Mouse (Mus musculus) kidney, postnatal 10 days (tissue): ENCODE measurements around the gene Cbs.
"Not testable (repeated sequence)": the region's sequence is repeated elsewhere in the genome, so short reads cannot be mapped to it uniquely, and the experiment has no call there.

ENCODE experiments used
- DNase-seq: peaks from one replicate; pipeline ENCODE4 v3.0.0; 2021; ENCODE audit warnings: mixed read lengths

Gene Cbs

DNA sequence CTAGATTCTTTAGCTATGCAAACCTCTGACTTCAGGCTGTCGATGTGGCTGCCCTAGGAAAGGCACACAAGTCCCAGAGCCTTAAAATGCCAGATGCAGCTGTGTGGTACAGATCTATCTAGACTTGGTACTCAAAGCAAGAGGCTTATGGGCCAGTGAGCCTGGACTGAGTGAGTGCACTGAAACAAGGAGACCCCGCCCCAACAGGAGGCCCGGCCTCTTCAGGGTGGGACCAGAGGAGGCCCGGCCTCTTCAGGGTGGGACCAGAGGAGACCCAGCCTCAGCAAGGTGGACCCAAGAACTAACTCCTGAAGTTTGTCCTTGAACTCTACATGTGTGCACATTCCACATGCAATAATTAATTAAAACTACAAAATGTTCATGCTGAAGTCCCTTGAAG is 5.9 kb upstream of the Cbs start:
- no peak for DNase-seq

DNA sequence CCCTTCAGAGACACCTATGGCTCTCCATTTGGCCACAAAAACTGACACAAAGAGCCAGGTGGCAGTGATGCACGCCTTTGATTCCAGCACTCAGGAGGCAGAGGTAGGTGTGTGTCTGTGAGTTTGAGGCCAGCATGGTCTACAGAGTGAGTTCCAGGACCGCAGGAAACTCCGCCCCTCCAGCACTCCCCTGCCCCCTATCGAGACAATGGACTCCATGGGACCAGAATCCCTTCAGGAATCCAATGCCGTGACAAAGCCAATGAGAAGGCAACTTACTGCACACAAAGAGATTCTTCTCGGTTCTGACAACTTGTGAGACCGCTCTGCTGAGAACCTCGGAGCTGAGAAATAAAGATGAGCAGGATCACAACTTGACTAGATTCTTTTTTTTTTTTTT is 5.3 kb upstream of the Cbs start:
- DNase-seq, result no peak

DNA sequence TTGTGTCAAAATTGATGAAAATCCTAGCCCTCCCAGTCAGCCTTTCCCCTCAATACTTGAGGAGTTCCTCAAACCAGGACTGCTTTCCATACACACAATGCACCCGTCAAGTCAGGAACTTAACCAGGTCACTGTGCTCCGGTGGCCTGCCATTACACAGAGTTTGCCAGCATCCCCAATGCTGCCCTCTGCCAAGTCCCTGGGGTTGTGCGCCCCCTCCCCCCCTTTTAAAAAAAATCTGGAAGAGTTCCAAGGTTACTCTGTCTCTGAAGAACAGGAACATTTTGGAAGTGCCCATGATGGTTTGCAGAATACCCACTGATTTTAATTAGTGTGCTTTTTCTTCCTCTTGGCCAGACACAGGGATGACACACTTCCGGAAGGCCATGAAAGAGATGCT is 2.6 kb upstream of the Cbs start:
- no peak for DNase-seq

DNA sequence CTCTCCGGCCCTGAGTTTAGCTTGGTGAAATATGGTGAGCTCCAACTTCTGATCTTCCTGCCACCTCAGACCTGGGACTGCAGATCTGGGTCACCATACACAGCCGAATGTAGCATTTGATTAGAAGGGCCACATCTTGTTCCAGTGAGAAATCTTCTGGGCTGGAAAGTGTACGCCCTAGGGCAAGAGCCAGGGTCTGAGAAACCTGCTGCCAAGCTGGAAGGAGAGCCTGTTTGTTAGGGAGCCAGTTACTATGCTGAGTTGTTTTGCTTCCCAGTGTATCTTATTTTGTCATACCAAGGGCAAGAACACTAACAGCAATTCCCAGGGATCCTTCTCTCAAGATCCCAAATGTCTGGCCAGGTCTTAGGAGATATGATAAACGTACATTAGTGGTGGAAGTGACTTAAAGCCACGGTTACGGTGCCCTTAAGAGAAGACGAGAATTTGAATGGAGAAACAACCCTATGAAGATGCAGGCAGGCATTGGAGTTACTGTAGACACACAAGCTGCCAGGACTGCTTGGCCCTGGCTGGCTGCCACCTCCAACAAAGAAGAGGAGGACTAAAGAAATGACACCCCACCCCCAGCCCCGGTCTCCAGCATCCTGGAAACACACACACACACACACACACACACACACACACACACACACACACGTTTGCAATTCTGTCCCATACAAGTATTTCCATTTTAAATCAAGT is 980 bp upstream of the Cbs start:
- DNase-seq, result peak; percentile 67

DNA sequence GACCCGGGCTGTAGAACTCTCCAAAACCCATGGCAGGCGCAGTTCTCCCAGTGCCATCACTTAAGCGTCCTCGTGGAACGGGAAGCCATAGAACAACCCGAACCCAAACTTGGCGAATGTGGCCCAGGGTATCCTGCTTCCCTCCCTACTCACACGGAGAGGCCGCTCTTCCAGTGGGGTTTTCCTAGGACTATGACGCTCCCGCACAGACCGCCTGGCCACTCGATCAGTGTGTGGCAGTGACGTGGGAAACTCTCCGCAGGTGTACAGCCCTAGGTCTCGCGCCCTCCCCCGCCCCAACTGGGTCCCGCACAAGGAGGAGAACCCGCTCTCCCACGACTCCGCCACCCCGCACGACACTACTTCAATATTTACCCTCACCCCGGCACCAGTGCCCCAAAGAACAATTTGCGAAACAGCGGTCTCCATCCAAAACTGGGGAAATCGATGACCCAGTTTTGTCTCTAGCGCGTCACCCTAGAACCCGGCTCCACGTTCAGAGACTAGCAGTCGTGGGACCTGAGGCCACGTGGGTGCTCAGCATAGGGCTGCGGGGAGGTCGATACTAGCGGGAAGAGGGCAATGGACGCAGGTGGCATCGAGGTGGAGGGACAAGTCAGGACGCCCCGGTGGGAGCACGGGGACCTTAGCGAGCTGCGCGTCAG is 629 bp downstream of the Cbs start:
- no peak for DNase-seq

DNA sequence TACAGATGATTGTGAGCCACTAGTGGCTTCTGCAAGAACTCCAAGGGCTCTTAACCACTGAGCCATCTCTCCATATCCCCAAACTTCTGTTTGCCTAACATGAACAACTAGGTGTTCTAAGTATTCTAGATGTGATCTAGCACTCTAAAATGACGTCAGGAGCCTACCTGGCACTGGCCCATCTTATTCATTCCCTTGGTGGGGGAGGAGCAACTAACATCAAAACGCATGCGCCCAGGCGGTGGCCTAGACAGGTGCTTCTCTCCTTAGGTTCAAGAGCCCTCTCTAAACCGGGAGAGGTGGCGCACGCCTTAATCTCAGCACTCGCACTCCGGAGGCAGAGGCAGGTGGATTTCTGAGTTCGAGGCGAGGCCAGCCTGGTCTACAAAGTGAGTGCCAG is 1.3 kb downstream of the Cbs start:
- DNase-seq, result no peak

DNA sequence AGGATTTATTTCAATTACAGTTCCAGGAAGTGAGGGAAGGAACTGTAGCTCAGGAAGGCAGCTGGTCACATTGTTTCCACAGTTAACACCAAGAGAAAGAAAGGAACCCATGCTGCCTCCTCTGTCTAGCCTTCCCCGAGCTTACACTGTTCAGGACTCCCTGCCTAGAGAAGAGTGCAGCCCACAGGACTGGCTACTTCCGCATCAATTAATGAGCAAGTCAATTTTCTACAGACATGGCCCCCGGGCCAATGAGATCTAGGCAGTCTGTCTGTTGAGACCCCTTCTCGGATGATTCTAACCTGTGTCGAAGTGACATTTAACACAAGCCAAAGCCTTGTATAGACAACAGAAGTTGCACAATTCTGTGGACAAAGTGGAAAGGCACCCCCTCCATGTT is 2.1 kb downstream of the Cbs start:
- DNase-seq, result no peak

DNA sequence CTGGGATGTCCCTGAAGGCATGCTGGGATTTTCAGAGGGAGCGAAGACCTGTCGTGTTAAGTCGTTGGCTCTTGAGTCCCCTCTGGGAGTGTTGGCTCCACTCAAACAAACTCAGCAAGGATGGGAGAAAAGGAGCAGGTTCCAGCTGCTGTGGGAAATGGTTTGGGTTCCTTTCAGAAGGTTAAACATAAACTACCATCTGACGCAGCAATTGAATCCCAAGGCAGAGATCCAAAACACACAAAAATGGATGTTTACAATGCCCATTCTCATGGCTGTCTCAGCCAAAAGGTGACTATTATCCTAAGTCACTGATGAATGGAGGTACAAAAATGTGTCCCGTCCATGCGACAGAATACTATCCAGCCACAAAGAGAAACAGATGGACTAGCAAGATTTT is 4.0 kb downstream of the Cbs start:
- DNase-seq, result no peak

DNA sequence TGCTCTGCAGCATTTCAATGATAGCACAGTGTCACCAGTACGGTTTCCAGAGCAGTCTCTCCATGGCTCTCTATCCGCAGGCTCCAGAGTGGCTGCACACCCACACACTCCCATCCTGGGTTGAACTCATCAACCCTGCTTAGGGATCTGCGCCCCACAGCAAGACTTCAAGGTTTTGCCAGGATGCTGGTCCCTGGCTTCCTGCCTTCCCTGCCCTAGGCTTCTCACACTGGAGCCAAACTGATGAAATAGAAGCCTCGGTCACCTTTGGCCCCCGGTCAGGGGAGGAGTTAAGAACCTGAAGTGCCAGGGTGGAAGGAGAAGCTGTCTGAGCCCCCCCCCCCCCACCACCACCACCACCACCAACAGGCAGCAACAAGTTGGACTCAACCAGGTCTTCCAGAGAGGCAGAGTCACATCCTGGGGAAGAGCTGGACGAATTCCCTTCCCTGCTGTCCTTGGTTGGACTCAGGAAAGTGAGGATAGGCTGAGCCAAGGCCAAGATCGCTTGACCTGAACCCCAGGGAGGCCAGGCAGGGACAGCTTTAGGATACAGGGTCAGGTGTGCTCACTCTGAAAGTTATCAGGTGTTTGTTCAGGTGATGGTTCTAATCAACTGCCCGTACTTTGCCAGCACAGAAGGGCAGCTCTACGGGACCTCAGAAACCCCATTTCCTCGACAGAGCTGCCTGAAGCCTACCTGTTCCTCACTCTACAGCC is 5.8 kb downstream of the Cbs start:
- no peak for DNase-seq

DNA sequence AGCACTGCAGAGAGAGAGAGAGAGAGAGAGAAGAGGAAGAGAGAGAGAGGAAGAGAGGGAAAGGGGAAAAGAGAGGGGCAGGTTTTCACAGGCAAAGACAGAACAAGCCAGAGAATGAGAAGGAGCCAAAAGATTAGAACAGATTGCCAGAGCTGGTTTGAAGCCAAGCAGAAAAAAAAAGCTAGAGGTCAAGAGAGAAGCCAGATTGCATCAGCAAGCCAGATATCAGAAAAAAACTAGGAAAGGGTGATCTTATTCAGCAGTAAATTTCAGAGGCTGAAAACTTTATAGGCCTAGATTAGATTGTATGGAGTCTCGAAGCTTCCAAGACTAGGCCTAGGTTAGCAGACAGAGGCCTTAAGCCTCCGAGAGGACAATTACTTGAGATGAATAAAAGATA is 9.1 kb downstream of the Cbs start:
- DNase-seq, result no peak

DNA sequence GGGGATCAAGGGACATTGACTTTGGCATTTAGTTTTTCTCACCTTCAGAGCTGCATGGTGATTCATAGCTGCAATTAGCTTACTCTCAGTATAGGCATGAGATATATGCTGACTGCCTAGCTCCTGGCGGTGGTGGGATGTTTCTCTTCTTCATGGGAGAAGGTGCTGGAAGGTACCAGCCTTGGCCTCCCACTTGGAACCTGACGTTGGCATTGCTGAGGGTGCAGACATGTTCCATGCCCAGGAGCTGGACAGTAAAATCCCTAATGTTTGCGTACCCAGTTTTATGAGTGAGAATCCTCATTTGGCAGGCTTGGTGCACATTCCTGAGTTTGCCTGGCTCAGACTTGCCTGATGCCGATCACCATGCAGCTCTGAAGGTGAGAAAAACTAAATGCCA is 13.9 kb downstream of the Cbs start:
- DNase-seq, result no peak

DNA sequence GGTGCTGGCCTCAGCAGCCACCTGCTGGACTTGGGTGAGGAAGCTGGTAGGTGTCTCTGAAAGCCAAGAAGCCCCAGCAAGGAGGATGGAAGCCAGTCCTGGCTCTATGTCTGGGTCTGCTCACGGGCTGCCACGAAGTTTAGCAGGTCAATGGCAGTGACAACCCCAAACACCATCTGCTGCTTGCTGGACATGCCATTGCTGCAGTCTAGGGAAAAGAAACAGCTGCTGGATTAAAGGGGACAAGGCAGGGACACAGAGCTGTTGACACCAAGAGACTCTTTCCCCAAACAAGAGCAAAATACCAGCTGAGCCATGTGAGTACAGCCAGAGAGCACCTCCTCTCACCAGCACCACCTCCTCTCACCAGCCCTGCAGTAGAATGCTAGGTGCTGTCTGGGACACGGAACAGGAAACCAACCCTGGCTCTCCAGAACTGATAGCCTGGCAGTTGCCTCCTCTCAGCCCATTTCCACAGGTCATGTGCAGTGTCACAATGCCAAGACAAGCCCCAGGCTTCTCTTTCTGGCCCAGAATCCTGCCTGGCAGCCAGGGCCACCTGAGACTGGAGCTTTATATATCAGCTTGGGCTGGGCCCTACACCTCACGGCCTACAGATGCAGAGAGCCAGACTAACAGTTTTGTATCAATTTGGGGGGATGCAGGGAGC is 23.8 kb downstream of the Cbs start:
- DNase-seq, result no peak

DNA sequence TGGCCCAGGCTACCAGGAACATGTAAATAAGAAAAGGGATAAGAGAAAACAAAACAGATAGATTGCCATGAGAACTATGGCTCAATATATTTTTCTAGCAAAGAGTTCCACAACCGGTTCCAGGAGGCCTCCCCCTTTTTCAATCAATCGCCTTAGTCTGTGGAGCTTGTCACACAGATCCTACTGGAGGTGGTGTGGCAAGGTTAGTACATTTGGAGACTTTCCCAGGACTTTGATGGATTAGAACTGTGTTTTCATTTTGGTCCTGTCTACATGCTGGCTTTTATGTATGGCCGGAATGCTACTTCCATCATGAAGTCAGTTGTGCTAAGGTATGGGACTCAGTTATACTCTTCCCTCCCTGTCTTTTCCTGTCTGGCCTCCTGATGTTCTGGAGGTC is 27.1 kb downstream of the Cbs start:
- DNase-seq, result no peak

DNA sequence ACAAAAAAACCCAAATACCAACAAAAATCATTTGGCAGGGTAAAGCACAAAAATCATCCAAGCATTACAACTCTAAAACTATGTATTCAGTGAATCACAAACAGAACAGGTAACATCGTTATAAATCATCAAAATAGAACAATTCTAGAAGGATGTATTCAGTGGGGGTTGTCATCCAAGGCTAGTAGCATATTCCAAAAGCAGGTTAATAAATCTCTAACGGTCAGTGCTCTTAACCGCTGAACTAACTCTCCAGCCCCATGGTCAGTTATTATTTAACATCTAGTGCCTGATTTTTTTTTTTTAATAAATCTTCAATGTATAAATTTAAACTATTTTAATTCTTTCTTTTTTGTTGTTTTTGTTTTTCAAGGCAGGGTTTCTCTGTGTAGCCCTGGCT is 27.9 kb downstream of the Cbs start:
- DNase-seq, result not testable (repeated sequence)

DNA sequence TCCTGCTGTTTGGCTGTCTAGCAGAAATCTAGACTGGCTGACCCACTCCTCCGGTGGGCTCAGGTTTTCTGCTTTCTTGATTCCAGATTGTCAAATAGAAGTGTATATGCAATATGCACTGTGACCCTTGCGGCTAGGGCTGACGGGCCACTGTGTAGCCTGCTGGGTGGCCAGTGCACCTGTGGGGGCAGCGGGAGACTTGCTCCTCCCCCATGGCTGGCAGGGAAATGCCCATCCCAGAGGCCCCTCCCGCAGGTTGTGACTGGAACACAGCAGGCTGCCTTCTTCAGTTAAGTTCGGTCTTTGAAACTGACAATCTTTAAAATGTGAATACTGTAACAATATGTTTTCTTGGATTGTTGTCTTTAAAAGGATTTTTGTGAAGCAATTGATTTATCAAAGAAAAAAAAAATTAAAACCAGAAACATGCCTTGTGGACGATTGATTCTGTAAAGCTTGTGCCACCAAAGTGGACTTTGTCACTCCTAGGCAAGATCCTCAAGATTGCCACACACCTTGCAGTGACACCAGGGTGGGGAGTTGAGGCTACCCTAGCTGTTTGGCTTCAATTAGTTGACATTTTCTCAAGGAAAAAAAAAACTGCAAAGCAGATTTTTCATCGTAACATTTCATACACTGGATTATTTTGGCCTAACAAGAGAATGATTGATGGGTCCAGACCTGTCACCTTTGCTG is 29.6 kb downstream of the Cbs start:
- DNase-seq, result peak; percentile 27

DNA sequence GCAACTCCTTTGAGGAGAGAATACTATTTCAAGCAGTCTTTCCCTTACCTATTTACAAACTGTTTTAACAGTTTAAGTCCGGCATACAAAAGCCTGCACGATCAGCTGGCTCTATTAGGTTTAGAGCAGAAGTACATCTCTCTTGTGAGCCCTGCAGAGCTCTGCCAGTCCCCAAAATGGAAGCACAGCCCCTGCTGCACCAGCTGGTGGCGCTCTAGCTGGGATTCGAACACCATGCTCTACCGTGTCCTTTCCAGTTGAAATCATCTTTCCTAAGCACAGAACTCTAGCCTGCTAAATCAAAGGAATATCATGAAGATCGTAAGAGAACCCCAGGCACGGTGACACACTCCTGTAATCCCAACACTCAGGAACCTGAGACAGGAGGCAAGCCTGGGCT is 30.6 kb downstream of the Cbs start:
- DNase-seq, result no peak

DNA sequence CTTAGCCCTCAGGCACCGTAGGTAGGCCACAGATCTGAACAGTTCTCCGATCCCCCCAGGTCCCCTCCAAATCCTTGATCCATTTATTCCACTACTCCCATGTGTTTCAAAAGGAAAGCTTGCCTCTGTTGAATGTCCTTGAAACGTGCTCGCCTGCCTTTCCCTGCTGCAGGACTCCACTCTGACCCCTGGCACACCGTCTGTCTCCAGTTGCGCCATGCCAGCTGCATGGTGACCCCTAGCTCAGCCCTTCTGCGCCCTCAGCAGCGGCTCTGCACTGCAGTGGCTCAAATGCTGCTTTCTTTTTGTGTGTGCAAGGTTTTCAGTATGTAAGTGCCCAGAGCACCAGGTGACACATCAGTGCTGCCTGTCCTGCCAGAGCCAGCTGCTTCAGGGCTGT is 38.4 kb downstream of the Cbs start:
- peak; percentile 31 for DNase-seq

DNA sequence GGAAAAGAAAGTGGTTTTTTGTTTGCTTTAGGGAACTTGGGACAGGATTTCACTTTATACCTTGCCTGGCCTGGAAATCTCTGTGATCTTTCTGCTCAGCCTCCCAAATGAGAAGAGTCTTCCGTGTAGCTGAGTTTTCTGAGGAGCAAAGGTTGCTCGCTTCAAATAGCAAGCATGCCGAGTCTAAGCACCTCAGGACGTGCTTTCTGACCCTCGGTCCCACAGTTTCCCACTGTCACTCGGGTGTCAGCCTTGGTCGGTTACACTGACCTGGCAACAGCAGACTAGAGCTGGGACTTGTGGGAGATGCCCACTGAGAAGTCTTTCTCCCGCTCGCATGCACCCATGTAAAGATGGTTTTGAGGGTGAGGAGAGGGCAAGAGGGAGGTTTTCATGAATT is 39.1 kb downstream of the Cbs start:
- DNase-seq, result peak; percentile 23

DNA sequence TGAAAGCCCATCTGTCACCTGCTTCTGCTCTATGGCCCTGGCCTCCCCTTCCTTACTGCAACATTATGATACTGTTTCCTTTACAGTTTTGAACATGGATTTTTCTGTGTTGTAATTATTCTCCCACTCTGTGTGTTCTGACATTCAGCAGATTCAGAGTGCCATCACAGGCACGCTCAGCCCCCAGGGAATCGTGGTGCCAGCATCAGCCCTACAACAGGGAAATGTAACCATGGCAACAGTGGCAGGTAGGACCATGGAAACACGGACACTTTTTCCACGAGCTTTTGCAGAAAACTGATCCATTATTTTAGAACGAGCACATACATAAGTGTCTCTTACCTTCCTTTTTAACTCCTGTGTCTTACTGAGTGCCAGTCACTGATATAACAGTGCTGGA is 42.0 kb downstream of the Cbs start:
- DNase-seq, result no peak

DNA sequence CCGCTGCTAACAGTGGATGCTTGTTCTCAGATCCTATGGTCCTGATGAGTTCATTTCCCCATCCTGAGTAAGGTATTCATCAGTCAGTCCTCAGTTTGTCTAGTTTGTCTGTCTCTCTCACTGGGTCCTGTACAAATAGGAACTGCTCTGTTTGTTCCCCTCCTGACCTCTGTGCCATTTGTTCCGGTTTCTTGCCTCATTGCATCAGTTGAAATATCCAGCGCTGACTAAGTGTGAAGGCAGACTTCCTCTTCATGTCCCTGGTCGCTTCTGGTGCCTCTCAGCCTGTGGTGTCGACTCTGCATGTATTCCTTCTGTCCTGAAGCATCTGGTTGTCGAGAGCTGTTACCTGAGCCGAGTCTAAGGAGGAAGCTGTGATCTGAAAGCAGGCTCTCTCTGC is 42.4 kb downstream of the Cbs start:
- no peak for DNase-seq

DNA sequence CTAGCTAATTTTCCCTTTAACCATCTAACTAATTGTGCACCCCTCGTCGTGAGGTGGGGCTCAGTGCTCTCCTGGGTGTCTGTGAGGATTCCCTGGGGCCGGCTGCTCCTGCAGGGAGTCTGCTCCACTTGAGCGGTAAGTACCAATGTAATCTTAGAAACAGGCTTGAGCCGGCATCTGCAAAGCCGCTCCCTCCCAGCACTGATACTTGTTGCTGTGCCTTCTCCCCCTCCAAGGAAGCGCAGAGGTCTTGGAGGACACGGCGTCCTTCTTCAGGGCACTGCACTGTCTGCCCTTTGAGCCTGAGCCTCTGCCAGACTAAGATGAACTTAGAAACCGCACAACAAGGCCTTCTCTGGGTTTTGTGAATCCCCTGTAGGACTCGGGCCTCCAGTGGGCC is 46.2 kb downstream of the Cbs start:
- no peak for DNase-seq

DNA sequence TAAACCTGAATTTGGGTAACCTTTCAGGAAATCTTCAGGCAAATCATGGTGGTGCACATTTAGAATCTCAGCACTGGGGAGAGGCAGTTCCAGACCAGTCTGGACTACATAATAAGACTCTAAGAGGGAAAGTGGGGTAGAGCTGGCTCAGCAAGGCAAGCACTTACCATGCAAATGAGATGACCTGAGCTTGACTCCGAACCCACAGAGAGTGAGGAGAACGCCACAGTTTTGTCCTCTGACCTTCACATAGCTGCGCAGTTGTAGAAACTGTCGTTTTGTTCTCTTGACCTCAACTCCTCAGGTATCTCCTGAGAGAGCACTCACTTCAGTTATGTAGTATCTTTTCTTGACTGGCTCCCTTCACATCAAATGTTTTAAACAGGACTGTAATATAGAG is 48.3 kb downstream of the Cbs start:
- no peak for DNase-seq

DNA sequence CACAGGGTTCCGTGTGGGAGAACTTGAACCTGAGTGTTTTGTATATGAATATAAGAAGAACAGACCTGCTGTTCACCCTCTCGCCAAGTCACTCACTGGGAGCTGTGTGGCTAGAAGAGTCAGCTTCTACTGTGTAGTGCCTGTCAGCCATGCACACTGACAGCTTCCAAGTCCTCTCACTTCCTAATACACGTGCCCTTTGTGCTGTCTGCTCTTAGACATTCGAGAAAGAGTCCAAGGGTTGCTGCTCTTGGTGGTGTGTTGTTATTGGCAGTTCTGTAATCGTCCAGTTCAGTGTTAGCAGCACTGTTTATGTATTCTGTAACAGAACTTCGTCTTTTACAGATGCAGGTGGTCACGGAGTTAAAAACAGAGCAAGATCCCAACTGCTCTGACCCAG is 48.9 kb downstream of the Cbs start:
- peak; percentile 29 for DNase-seq
